Mouse (Mus musculus) limb, embryonic 12.5 days (tissue): ENCODE data around the gene Nfkb2. TPM values are rescaled to one million over a fixed set of nuclear protein-coding genes. Genes with fewer than 3 reads are reported as not detected.

Experiments
- ATAC-seq: fragments of 200-750 bp; cut with Nextera tagmentation; 2 replicates; pipeline ENCODE4 v1.8.0; 2017; ENCODE audit warnings: low read depth, moderate TSS enrichment; ENCODE audit not compliant: insufficient number of reproducible peaks, insufficient read depth, low FRiP score, low TSS enrichment
- H3K27ac ChIP-seq: fragments of 300-500 bp; sonication (generic); 2 replicates; pipeline ENCODE4 v1.5.1; 2016; ENCODE audit warnings: mild to moderate bottlenecking, moderate library complexity
- H3K27me3 ChIP-seq: fragments of 300-500 bp; sonication (generic); 2 replicates; pipeline ENCODE4 v1.6.1; 2016; ENCODE audit warnings: mild to moderate bottlenecking, moderate library complexity
- H3K36me3 ChIP-seq: fragments of 300-500 bp; sonication (generic); 2 replicates; pipeline ENCODE4 v1.6.1; 2016; ENCODE audit warnings: mild to moderate bottlenecking, moderate library complexity
- H3K4me1 ChIP-seq: fragments of 300-500 bp; sonication (generic); replicated peaks from 2 replicates; pipeline ENCODE4 v1.6.1; 2016
- H3K4me2 ChIP-seq: fragments of 300-500 bp; sonication (generic); 2 replicates; pipeline ENCODE4 v1.6.1; 2016; ENCODE audit warnings: mild to moderate bottlenecking, moderate library complexity
- H3K4me3 ChIP-seq: fragments of 300-500 bp; sonication (generic); replicated peaks from 2 replicates; pipeline ENCODE4 v1.5.1; 2016; ENCODE audit warnings: mild to moderate bottlenecking
- H3K9ac ChIP-seq: fragments of 300-500 bp; sonication (generic); replicated peaks from 2 replicates; pipeline ENCODE4 v1.6.1; 2016; ENCODE audit warnings: mild to moderate bottlenecking, moderate library complexity
- H3K9me3 ChIP-seq: fragments of 300-500 bp; sonication (generic); 2 replicates; pipeline ENCODE4 v1.6.1; 2016; ENCODE audit warnings: mild to moderate bottlenecking, moderate library complexity
- WGBS: fragments of 180-500 bp; shearing (Covaris S2); methylation state at CpG from one replicate; pipeline ENCODE4 v1.1.7; 2016; 5-methylcytosine and 5-hydroxymethylcytosine counted together
- polyA plus RNA-seq: library from polyadenylated mRNA; unstranded; fragments of >200 nt; fragmentation: Nextera tagmentation; extraction: Ambion mirVana; gene quantifications from 2 replicates; pipeline ENCODE4 v1.2.1, GENCODE M21; 2016

Gene Nfkb2
- polyA plus RNA-seq, 1 experiment from 2014 or later: 8.5 TPM

DNA sequence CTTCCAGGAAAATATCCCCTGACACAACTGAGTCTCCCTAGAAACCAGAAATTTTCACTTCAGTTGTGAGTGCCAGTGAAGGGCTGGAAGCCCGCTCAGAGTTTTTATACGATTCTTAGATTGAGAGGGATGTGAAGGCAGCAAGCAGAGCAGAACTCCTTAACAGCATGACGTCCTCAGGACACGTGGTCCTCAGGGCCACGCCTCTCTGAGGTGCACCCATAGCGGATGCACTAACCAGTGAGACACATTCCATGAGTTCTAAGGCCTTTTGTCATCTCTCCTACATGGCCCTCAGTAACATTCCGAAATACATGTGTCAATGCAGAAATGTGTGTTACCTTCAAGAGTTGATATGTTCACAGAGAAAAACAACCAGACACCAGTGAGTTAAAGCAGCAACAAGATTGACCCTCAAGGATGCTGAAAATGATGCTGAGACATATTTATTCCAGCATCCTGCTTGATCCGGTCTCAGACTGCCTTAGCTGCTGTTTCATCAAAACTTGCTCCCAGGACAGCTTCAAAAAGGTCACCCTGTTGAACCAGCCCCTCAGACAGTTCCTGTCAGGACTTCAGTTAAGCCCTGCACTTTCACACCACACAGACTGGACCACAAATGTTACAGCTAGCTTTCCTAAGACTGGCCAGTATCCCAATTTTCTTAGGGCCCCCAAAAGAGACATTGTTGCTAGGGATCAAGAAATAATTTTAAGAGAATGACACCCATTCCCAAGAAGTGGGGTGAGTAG, 3.6 kb upstream of the Nfkb2 start:
- H3K27me3 ChIP-seq: 0 out of 2 replicates have a peak, but pooled peaks cover 5% of the 10 kb centered on the region
- 41% methylated on average over 8 of the region's 8 CpGs for WGBS

GRCm38 (mm10) chr19:46302551-46302950, 1.6 kb upstream of the Nfkb2 start:
- ATAC-seq: no peak
- Histone ChIP-seq H3K27me3 (peaks cover 22% of the 10 kb centered on the region), H3K4me2 (no peak overlapping the region), H3K4me1 (peaks cover 13% of the 10 kb centered on the region), H3K9me3 (no peaks in the 10 kb centered on the region), H3K36me3 (peaks cover 3% of the 10 kb centered on the region; the same call in 1 of the 2 replicates), H3K27ac (no peak overlapping the region), H3K9ac (no peak overlapping the region), H3K4me3 (no peak overlapping the region)
- 85% methylated on average over 4 of the region's 4 CpGs for WGBS

More for the DNA sequence above, 3.6 kb upstream of the Nfkb2 start:
- peaks cover 6% of the 10 kb centered on the region for H3K4me1 ChIP-seq
- H3K9me3 ChIP-seq: no peaks in the 10 kb centered on the region
- no peak overlapping the region for H3K27ac ChIP-seq
- H3K4me2 ChIP-seq: no peak overlapping the region
- H3K4me3 ChIP-seq: no peak overlapping the region
- H3K9ac ChIP-seq: no peak overlapping the region
- no peaks in the 10 kb centered on the region for H3K36me3 ChIP-seq
- no peak for ATAC-seq

DNA sequence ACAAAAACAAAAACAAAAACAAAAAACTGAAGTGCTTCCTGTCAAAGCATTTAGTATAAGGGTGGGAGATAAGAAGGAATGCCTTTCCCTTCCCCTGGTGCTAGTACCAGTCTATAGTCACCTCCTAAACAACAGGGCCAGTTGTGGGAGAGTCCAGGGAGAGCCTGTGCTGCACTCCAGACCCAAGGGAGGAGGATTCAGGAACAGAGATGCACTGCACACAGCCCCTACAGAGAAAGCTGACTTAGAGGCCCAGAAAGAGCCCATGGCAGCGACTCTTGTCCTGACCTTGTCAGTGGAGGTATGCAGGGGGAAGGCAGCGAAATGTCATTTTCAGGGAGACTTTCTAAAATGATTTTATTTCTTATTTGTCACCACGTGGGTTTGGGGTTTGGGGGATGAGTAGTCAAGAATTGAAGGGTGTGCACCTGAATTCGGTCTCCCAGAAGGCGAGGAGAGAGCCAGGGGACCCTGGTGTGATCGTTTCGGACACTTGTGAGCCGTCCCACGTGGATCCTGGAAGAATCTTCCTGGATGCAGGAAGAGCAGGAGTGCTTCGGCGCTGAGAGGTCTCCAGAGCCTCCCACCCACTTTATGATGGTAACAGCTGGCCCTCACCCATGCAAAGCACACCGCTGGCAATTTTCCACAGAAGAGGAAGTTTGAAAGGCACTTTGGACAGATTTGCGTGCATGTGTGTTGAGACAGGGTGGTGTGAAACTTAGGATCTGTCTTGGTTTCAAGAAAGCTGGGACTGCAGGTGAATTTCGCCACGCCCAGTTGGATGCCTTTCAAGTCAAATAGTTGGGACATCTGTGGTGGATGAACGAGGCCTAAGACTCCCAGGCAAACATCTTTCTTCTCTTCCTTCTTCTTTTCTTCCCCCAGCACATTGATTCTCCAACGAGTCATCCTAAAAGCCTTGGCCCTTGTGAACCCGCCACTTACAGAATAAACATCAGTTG, 587 bp upstream of the Nfkb2 start:
- 53% methylated on average over 18 of the region's 18 CpGs for WGBS
- Histone ChIP-seq H3K27ac (no peak overlapping the region), H3K36me3 (peaks cover 5% of the 10 kb centered on the region; the same call in 1 of the 2 replicates), H3K27me3 (peaks cover 32% of the 10 kb centered on the region), H3K4me3 (peak overlapping the region; percentile 65), H3K4me2 (peak overlapping the region; percentile 86), H3K4me1 (peaks cover 14% of the 10 kb centered on the region), H3K9ac (no peak overlapping the region), H3K9me3 (no peaks in the 10 kb centered on the region)
- ATAC-seq: no peak

- WGBS: under 1% methylated on average over 34 of the region's 34 CpGs
- Histone ChIP-seq H3K4me1 (peaks cover 19% of the 10 kb centered on the region), H3K27me3 (peaks cover 40% of the 10 kb centered on the region), H3K4me3 (peak overlapping the region; percentile 65), H3K9me3 (no peaks in the 10 kb centered on the region), H3K4me2 (peak overlapping the region; percentile 86), H3K9ac (peak overlapping the region; percentile 66), H3K27ac (no peak overlapping the region), H3K36me3 (peaks cover 9% of the 10 kb centered on the region; the same call in 1 of the 2 replicates)
- peak; percentile 27; the same call in 1 of the 2 replicates for ATAC-seq
Measured at GRCm38 (mm10) chr19:46304908-46305333, 801 bp downstream of the Nfkb2 start.

GRCm38 (mm10) chr19:46305432-46306267, 1.5 kb downstream of the Nfkb2 start:
- Histone ChIP-seq H3K9ac (peak overlapping the region; percentile 66), H3K36me3 (peaks cover 16% of the 10 kb centered on the region), H3K4me2 (peak overlapping the region; percentile 86), H3K4me3 (peak overlapping the region; percentile 65), H3K27me3 (peaks cover 43% of the 10 kb centered on the region), H3K27ac (0 out of 2 replicates have a peak overlapping the region, but pooled peaks have one; percentile 17), H3K4me1 (peaks cover 19% of the 10 kb centered on the region), H3K9me3 (no peaks in the 10 kb centered on the region)
- WGBS: under 1% methylated on average over 42 of the region's 43 CpGs
- peak; percentile 50 for ATAC-seq

- Histone ChIP-seq H3K4me2 (peak overlapping the region; percentile 86), H3K9me3 (no peaks in the 10 kb centered on the region), H3K9ac (peak overlapping the region; percentile 66), H3K4me3 (peak overlapping the region; percentile 65), H3K27ac (no peak overlapping the region), H3K27me3 (peaks cover 43% of the 10 kb centered on the region), H3K4me1 (peaks cover 19% of the 10 kb centered on the region), H3K36me3 (peaks cover 22% of the 10 kb centered on the region)
- 60% methylated on average over 5 of the region's 5 CpGs for WGBS
- no peak for ATAC-seq
Measured at GRCm38 (mm10) chr19:46306268-46306610, 2.1 kb downstream of the Nfkb2 start.

- H3K9me3 ChIP-seq: no peaks in the 10 kb centered on the region
- ATAC-seq: no peak
- H3K4me3 ChIP-seq: no peak overlapping the region
- H3K36me3 ChIP-seq: peaks cover 28% of the 10 kb centered on the region
- no peak overlapping the region for H3K27ac ChIP-seq
- H3K27me3 ChIP-seq: peaks cover 43% of the 10 kb centered on the region
- H3K4me1 ChIP-seq: peaks cover 19% of the 10 kb centered on the region
- 92% methylated on average over 9 of the region's 9 CpGs for WGBS
- H3K4me2 ChIP-seq: no peak overlapping the region
- no peak overlapping the region for H3K9ac ChIP-seq
Measured at GRCm38 (mm10) chr19:46306751-46307289, 2.7 kb downstream of the Nfkb2 start.

GRCm38 (mm10) chr19:46307781-46308180, 3.7 kb downstream of the Nfkb2 start:
- Histone ChIP-seq H3K4me1 (peaks cover 19% of the 10 kb centered on the region), H3K4me2 (no peak overlapping the region), H3K27me3 (peaks cover 49% of the 10 kb centered on the region), H3K9me3 (no peaks in the 10 kb centered on the region), H3K9ac (no peak overlapping the region), H3K36me3 (peaks cover 34% of the 10 kb centered on the region), H3K4me3 (no peak overlapping the region), H3K27ac (no peak overlapping the region)
- WGBS: 77% methylated on average over 16 of the region's 16 CpGs
- ATAC-seq: no peak

DNA sequence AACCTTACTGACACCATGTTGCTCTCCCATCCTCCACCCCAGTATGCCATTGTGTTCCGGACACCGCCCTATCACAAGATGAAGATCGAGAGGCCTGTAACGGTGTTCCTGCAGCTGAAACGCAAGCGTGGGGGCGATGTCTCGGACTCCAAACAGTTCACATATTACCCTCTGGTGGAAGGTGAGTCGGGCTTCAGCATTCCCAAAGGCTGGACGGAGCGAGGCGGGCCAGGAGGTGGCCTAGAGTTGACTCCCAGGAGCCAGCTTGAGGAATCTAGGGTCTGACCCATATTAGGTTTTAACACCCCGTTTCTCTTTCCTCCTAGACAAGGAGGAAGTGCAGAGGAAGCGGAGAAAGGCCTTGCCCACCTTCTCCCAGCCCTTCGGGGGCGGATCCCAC, 4.2 kb downstream of the Nfkb2 start:
- Histone ChIP-seq H3K27ac (no peak overlapping the region), H3K27me3 (peaks cover 53% of the 10 kb centered on the region), H3K9me3 (no peaks in the 10 kb centered on the region), H3K9ac (no peak overlapping the region), H3K4me3 (peak overlapping the region; percentile 33), H3K36me3 (peaks cover 34% of the 10 kb centered on the region), H3K4me1 (peaks cover 19% of the 10 kb centered on the region), H3K4me2 (peak overlapping the region; percentile 70)
- WGBS: 55% methylated on average over 16 of the region's 16 CpGs
- ATAC-seq: no peak

GRCm38 (mm10) chr19:46308706-46309435, 4.8 kb downstream of the Nfkb2 start:
- peak overlapping the region; percentile 70 for H3K4me2 ChIP-seq
- ATAC-seq: no peak
- H3K27me3 ChIP-seq: peaks cover 55% of the 10 kb centered on the region
- WGBS: 1% methylated on average over 47 of the region's 47 CpGs
- peaks cover 19% of the 10 kb centered on the region for H3K4me1 ChIP-seq
- H3K4me3 ChIP-seq: peak overlapping the region; percentile 33
- peaks cover 34% of the 10 kb centered on the region for H3K36me3 ChIP-seq
- no peak overlapping the region for H3K27ac ChIP-seq
- no peaks in the 10 kb centered on the region for H3K9me3 ChIP-seq
- H3K9ac ChIP-seq: peak overlapping the region; percentile 52; the same call in 1 of the 2 replicates
